Mouse (Mus musculus): ENCODE data around the gene Epha3.

DNA sequence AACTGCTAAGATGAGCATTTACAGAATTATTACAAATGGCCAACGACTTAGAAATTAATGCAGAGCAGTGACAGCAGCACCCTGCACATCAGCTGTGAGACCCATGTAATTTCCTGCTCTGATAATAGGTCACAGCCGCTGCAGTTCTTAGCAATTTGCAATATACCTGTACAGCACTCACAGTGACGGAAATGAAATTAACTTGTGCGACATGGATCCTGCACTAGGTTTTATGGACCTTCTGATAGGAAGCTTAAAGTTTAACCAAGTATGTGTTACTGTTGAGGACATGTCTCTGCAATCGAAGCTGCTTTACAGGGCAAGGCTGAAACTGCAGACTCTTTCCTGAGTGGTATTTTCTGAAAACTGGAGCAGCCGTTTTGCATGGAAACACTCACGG is 80.4 kb downstream of the Epha3 start:
- no peak for TF ChIP-seq CTCF (IDR thresholded peaks at IDR 0.05; ENCODE audit: extremely low read depth, insufficient read depth, low read length)
- no peak for TF ChIP-seq POLR2A (IDR thresholded peaks at IDR 0.05; ENCODE audit: extremely low read depth, insufficient read depth, low read length)

Measured in cortical plate, adult 2 months (tissue).